Mouse (Mus musculus) activated CD4-positive, CD25-positive, alpha-beta regulatory T cell (primary cell): ENCODE measurements around the gene Olfr731. TPM values are rescaled to one million over a fixed set of nuclear protein-coding genes. Genes with fewer than 3 reads are reported as not detected.

Source experiments
- polyA plus RNA-seq, 2 experiments: library from polyadenylated mRNA; unstranded; fragments of 100-300 nt; shearing (Covaris generic); gene quantifications; one replicate each; pipeline ENCODE4 v1.2.1; 2017

Olfr731 gene
- under 1 TPM; 0.04 to 0.08 TPM for polyA plus RNA-seq

GRCm38 (mm10) chr14:50241766-50242165 is at the start of gene Olfr731:
Gene Olfr731 (minus strand): TSS chr14:50241866.

GRCm38 (mm10) chr14:50284106-50284505 is 42.4 kb upstream of the Olfr731 start, which contains the start of gene Olfr732:
Gene Olfr732 (minus strand): TSS chr14:50284206.

GRCm38 (mm10) chr14:50188098-50188497 is 53.6 kb downstream of the Olfr731 start, which contains the start of gene Olfr730:
Gene Olfr730 (minus strand): TSS chr14:50188198.

Other genes with a start within 250 kb of the Olfr731 start
- gene Olfr725, start 201.5 kb downstream of the Olfr731 start, polyA plus RNA-seq = not detected
- under 1 TPM in 1 of 2 experiments, not detected in 1; 0.14 TPM for gene Olfr726, start 150.9 kb downstream of the Olfr731 start, polyA plus RNA-seq
- under 1 TPM in 1 of 2 experiments, not detected in 1; 0.06 TPM for gene Olfr727, start 118.7 kb downstream of the Olfr731 start, polyA plus RNA-seq
- gene Olfr728, start 99.2 kb downstream of the Olfr731 start, polyA plus RNA-seq = not detected
- under 1 TPM in 1 of 2 experiments, not detected in 1; 0.18 TPM for gene Olfr729, start 89.0 kb downstream of the Olfr731 start, polyA plus RNA-seq
- not detected for gene Olfr730, start 53.7 kb downstream of the Olfr731 start, polyA plus RNA-seq
- under 1 TPM in 1 of 2 experiments, not detected in 1; 0.17 TPM for gene Olfr732, start 42.3 kb upstream of the Olfr731 start, polyA plus RNA-seq
- under 1 TPM in 1 of 2 experiments, not detected in 1; 0.06 TPM for gene Olfr733, start 59.7 kb upstream of the Olfr731 start, polyA plus RNA-seq
- not detected for gene Olfr734, start 84.9 kb upstream of the Olfr731 start, polyA plus RNA-seq
- gene Olfr735, start 107.0 kb upstream of the Olfr731 start, polyA plus RNA-seq = not detected
- gene Tlr11, start 116.0 kb upstream of the Olfr731 start, polyA plus RNA-seq = not detected
- gene Olfr736, start 139.3 kb upstream of the Olfr731 start, polyA plus RNA-seq = not detected
- gene Olfr738, start 165.7 kb upstream of the Olfr731 start, polyA plus RNA-seq = not detected
- gene Olfr739, start 176.8 kb upstream of the Olfr731 start, polyA plus RNA-seq = not detected
- gene Olfr740, start 203.7 kb upstream of the Olfr731 start, polyA plus RNA-seq = not detected
- gene Olfr741, start 230.9 kb upstream of the Olfr731 start, polyA plus RNA-seq = under 1 TPM in 1 of 2 experiments, not detected in 1; 0.20 TPM